Mouse (Mus musculus): ENCODE data around the gene Bank1.
A peak's percentile ranks its signal among the peaks of the same experiment; 100 is the strongest.
"Not testable (repeated sequence)": the region's sequence is repeated elsewhere in the genome, so short reads cannot be mapped to it uniquely, and the experiment has no call there.

Bank1 gene

GRCm38 (mm10) chr3:136325783-136326182, at the start of gene Bank1:
Bank1 (minus strand) TSS chr3:136326066.
- DNase-seq (ENCODE audit: low spot score in 2 of 2): peak; percentile 16

- no peak for DNase-seq (ENCODE audit: low spot score in 2 of 2)
Measured at GRCm38 (mm10) chr3:136369916-136370315, 44.0 kb upstream of the Bank1 start.

DNA sequence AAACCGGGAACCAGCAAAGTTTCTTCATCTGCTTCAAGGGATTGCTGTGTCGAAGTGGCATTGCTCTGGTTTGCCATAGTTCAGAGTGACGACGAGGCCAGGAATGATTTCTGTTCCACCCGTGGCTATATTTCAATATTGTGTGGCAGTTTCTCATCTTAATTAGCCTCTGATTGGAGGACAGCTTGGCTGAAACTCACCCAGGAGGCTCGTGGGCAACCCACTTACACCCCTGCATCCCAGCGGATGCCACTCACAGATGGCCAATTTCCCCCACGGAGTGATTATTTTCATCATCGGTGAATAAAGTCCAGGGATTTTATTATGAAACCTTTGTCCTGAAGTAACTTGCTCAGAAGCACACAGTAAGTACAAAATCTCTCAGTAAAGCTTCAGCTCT, 43.6 kb upstream of the Bank1 start:
- no peak for DNase-seq (ENCODE audit: low spot score in 2 of 2)

DNA sequence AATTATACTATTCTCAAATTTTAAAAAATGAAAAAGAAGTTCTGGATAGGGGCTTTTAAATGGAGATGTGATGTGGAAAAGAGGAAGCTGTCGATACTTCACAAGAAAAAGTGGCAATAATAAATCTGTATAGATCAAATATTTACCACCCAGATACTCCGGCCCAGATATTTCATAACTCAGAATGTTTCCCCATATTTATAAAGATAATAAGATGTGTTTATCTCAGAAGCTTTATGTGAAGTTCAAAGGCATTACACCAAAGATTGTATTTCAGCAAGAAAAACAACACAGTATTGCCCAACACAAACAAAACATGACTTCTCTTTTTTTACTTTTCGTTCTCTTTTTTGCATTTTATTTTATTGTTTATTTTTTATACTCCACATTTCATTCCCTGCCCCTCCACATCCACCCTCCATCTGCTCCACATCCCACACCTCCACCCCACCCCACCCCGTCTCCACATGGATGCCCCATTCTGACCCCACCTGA, 42.7 kb upstream of the Bank1 start:
- DNase-seq (ENCODE audit: low spot score in 2 of 2): no peak

DNA sequence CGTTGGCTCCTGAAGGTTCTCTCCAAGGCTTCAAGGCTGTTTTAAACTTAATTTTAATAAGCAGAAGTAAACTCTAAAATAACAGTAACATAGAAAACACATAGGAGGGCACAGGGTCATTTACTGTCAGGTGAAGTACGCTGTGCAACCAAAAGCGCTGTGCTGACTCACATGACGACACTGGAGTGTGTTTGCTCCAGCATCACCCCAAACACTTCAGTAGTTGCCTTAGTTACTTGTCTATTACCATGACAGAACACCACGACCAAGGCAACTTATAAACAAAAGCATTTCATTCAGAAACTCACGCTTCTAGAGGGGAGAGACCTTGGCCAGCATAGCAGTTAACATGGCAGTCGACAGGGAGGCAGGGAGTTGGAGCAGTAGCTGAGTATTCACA, 23.8 kb upstream of the Bank1 start:
- no peak for DNase-seq (ENCODE audit: low spot score in 2 of 2)

- no peak for DNase-seq (ENCODE audit: low spot score in 2 of 2)
Measured at GRCm38 (mm10) chr3:136348611-136349010, 22.7 kb upstream of the Bank1 start.

- DNase-seq (ENCODE audit: low spot score in 2 of 2): no peak
Measured at GRCm38 (mm10) chr3:136347277-136347676, 21.4 kb upstream of the Bank1 start.

DNA sequence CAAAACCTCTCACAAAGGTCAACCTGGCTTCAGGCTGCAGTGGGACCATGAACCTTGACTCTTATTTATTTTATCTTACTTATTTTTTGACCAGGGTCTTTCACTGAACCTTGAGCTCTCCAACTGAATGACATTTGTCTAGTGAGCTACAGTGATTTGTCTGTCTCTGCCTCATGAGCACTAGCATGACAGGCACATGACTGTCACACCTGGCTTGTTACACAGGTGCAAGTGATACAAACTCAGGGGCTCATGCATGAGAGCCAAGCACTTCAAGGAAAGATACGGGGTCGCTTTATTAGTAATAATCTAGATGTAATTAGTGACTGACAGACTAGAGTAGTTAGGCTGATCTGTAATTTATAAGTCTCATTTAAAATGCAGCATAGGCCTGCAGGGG, 16.0 kb upstream of the Bank1 start:
- no peak for DNase-seq (ENCODE audit: low spot score in 2 of 2)

GRCm38 (mm10) chr3:136339896-136340295, 14.0 kb upstream of the Bank1 start:
- no peak for DNase-seq (ENCODE audit: low spot score in 2 of 2)

DNA sequence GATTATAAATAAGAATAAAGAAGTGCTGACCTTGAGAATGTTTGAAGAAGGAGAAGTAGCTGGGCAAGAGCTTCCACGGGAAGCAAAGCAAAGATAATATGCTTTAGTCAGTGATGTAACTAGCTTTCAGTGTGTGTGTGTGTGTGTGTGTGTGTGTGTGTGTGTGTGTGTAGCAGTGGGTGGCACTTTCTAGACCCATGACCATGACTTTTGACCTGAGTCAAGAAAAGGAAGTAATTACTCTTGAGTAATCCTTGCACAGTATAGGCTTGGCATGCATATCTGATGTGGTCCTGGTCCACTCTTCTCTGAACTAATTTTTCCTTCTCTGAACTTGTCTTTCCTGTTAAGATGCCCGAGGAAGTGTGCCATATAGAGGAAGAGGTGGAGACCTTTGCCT, 5.3 kb upstream of the Bank1 start:
- DNase-seq (ENCODE audit: low spot score in 2 of 2): no peak

GRCm38 (mm10) chr3:136330043-136330442, 4.2 kb upstream of the Bank1 start:
- no peak for DNase-seq (ENCODE audit: low spot score in 2 of 2)

GRCm38 (mm10) chr3:136329133-136329532, 3.3 kb upstream of the Bank1 start:
- DNase-seq (ENCODE audit: low spot score in 2 of 2): no peak

GRCm38 (mm10) chr3:136324716-136325115, 1.1 kb downstream of the Bank1 start:
- not testable (repeated sequence) for DNase-seq (ENCODE audit: low spot score in 2 of 2)

DNA sequence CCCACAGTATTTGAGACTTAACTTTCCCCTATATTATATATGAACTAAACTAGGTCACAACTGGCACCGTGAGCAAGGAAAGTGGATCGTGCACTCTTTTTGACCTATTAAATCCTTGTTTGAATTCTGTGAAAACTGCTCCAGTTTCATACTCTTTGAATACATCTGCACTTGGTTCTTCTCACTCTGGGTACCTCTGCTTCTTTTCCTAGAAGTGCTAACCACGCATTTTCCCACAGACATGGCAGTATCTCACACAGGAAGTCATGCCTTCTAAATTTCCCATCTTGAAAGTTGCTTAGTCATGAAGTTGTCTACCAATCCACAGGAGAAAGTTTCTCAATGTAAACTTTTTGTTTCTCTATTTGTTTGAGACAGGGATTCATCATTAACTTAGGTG, 3.9 kb downstream of the Bank1 start:
- DNase-seq (ENCODE audit: low spot score in 2 of 2): no peak

DNA sequence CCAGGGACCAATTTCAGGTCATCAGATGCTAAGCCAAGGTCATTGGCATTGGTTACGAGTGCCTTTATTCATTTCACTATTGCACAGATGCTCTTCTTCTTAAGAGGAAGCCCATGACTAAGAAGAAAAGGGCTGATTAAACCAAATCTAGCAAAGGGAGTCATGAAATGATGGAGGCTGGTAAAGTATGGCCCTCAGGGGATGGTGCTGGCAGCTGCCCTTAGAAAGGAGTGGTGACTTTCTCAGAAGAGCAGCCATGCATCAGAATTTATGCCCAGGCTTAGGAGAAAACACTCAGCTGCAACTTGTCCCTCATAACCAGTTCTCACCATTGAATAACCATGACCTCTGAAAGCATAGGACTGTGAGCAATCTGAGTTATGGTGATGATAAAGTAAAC, 17.4 kb downstream of the Bank1 start:
- DNase-seq (ENCODE audit: low spot score in 2 of 2): no peak

DNA sequence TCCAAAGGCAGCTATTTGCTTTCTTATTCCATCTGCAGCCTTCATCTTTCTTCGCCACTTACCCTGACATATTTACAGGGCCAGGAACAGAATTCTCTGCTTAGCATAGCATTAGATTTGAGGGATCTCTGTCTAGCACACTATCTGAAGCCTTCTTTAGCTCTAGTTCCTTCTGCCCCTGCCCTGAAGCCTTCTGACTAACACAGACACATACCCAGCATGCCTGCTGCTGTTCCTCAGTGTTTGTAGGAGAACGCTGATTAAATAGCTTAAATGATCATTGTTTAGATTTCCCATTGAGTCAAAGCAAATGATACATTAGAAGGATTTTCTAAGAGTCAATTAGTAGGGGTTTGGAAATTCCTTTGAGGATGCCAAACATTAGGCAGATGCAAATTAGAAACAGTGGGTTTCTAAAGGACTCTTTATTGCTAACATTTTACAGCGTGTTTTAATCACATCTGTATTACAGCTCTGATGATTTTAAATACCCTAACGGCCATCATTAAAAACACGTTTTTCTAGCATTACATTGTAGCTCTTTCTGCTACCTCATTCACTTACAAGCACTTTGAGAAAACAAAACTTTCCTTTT, 19.2 kb downstream of the Bank1 start:
- DNase-seq (ENCODE audit: low spot score in 2 of 2): no peak

DNA sequence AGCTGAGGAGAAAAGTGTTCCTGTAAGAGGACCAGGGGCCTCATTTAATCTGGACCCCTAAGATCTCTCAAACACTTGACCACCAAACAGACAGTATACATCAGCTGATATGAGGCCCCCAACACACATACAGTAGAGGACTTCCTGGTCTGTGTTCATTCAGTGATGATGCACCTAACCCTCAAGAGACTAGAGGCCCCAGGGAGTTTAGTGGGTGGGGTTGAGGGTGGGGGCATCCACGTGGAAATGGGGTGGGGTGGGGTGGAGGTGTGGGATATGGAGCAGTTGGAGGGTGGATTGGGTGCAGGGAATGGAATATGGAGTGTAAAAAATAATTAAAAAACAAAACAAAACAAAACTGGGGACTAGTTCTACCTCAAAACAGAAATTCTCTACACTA, 23.3 kb downstream of the Bank1 start:
- no peak for DNase-seq (ENCODE audit: low spot score in 2 of 2)

DNA sequence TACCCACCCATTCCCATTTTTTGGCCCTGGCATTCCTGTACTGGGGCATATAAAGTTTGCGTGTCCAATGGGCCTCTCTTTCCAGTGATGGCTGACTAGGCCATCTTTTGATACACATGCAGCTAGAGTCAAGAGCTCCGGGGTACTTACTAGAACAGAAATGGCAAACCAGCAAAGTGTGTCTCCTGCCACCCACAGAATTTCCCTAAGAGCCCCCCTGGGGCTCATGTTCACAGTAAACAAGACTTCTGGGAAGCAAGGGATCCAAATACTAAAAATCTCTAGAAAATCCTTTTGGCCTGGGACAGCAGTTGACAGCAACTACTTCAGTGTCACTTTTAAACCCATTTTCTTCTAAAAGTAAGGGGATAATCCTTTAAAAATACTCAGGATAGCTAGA, 25.1 kb downstream of the Bank1 start:
- DNase-seq (ENCODE audit: low spot score in 2 of 2): not testable (repeated sequence)

DNA sequence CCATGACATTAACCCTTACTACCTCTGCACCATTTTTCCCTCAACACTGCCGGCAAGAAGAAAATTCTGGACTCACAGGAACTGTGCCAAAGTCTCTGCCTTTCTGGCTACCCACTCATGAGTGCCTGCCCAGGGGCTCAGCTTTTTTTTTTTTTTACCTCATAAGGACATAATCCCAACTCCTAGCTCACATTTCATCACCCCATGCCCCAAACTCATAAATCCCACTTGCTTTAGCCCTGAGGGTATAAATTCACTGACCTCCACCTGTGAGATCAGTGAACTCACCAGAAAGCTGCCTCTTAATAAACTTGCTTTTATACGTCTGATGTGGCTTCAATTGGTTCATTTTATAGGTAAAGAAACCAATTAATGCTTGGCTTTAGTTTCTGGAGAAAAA, 28.5 kb downstream of the Bank1 start:
- DNase-seq (ENCODE audit: low spot score in 2 of 2): no peak

DNA sequence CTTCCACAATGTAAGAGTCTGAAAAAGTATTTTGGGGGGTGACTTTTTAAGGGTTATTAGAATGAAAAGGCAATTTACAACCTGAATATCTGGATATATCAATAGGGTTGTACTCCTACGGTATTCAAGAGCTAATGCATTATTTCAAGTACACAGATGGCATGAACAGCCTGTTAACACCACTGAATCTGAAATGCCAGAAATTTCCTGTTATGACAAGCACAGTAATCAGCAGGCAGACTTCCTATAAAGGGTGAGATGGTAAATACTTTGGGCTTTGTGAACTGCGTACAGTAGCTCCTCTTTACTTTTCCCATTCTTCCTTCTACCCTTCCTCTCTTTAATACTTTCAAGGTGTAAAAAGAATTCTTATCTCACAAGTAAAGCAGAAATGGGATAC, 30.6 kb downstream of the Bank1 start:
- no peak for DNase-seq (ENCODE audit: low spot score in 2 of 2)

DNA sequence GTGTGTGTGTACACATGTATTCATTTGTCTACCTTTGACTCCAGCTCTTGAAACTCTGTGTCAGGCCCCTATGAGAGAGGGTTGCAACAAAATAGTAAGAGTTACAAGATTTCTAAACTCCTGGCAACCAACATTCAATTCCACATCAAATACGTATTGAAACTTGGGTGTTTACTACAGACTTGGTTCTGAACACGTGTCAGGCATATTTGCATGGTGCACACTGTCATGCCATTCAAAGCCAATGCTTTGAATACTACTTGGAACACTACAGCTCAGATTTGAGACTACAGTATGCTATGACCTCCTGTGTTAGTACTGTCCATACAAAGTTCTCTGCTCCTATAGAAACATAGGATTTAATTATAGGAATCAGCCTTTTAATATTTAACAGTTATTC, 38.0 kb downstream of the Bank1 start:
- DNase-seq (ENCODE audit: low spot score in 2 of 2): no peak

GRCm38 (mm10) chr3:136264969-136265595, 60.8 kb downstream of the Bank1 start:
- no peak for DNase-seq (ENCODE audit: low spot score in 2 of 2)

DNA sequence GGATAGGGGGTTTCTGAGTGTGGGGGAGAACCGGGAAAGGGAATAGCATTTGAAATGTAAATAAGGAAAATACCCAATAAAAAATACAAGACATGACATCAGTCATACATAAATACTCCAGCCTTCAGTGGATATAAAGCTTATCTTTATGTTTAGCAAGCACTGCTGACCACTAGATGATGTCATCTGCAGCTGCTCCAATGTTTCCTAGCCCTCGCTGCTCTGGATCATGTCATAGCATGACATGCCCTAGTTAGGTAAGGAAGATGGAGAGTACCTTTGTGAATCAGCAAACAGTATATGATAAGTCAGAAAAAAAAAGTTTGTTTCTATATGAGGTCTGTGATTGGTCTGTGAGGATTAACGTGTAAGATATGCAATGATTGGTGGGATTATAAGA, 68.1 kb downstream of the Bank1 start:
- no peak for DNase-seq (ENCODE audit: low spot score in 2 of 2)

GRCm38 (mm10) chr3:136254713-136255112, 71.2 kb downstream of the Bank1 start:
- DNase-seq (ENCODE audit: low spot score in 2 of 2): no peak
